Mouse (Mus musculus): Measurements from ENCODE around the gene Slc36a4. TPM values are rescaled to one million over a fixed set of nuclear protein-coding genes. Genes with fewer than 3 reads are reported as not detected.

The Slc36a4 gene
- total and polyA plus RNA-seq, 3 experiments: 6.6 to 9.2 (median 9.0) TPM

DNA sequence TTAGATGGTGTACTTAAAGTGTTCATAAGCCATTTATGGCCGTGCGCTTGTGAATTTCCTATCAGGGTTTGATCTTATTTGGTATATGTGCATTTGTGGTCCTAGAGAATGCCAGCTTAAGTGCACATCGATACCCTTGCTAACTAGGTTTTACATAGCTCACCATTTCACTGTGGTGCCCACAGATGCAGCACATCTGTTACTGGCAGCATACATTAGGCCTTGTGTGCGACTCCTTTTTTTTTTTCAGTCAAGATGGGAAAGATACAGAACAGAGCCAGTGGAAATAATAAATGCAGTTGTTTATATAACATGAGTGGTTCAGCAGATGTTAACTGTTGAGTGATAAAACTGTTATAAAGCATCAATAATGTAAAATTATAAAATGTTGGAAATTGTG is 31.9 kb downstream of the Slc36a4 start:
- DNase-seq (ENCODE audit: extremely low read depth): no peak
- Histone ChIP-seq H3K36me3 (replicated peaks in 1 of 2; ENCODE audit: control insufficient read depth in 1 of 2, insufficient read depth in 1 of 2, low read length in 1 of 2) (peaks cover 15 to 28% of the 10 kb centered on the region in 2 experiments), H3K79me2 (replicated peaks; ENCODE audit: control insufficient read depth, extremely low read depth, insufficient read depth, poor library complexity, severe bottlenecking) (no peaks in the 10 kb centered on the region), H3K27me3 (replicated peaks) (no peaks in the 10 kb centered on the region), H3K4me1 (ENCODE audit: control insufficient read depth in 1 of 2, insufficient read depth in 2 of 2) (peaks cover 12 to 36% of the 10 kb centered on the region in 2 experiments), H3K4me2 (ENCODE audit: insufficient read depth, low read depth, poor library complexity, severe bottlenecking) (no peak overlapping the region), H3K9ac (ENCODE audit: insufficient read depth, low read depth) (no peak overlapping the region), H3K9me3 (replicated peaks; ENCODE audit: low read length) (no peaks in the 10 kb centered on the region), H3K27ac (ENCODE audit: insufficient read depth, low read depth) (no peak overlapping the region), H3K4me3 (replicated peaks in 1 of 3; ENCODE audit: low read depth in 2 of 3, low read length in 2 of 3, poor library complexity in 1 of 3) (no peak overlapping the region)
- TF ChIP-seq USF2 (conservative IDR thresholded peaks at IDR 0.05; ENCODE audit: low read depth, low read length): no peak
- TF ChIP-seq RCOR1 (conservative IDR thresholded peaks at IDR 0.05; ENCODE audit: low read depth, low read length): no peak
- TF ChIP-seq E2F4 (IDR thresholded peaks at IDR 0.05; ENCODE audit: insufficient replicate concordance, low read depth, low read length): no peak
- TF ChIP-seq MXI1 (IDR thresholded peaks at IDR 0.05; ENCODE audit: low read depth, low read length): no peak
- TF ChIP-seq TCF12 (IDR thresholded peaks at IDR 0.05; ENCODE audit: low read depth, low read length): no peak
- no peak for TF ChIP-seq ELF1 (IDR thresholded peaks at IDR 0.05; ENCODE audit: low read depth, low read length)
- TF ChIP-seq ZMIZ1 (IDR thresholded peaks at IDR 0.05; ENCODE audit: low read depth, low read length): no peak
- TF ChIP-seq CHD1 (IDR thresholded peaks at IDR 0.05; ENCODE audit: low read depth, low read length): no peak
- TF ChIP-seq ZKSCAN1 (IDR thresholded peaks at IDR 0.05; ENCODE audit: borderline replicate concordance, low read depth, low read length): no peak
- no peak for TF ChIP-seq ZC3H11A (IDR thresholded peaks at IDR 0.05; ENCODE audit: low read depth, low read length)
- no peak for TF ChIP-seq CHD2 (IDR thresholded peaks at IDR 0.05; ENCODE audit: low read length)
- no peak for TF ChIP-seq SMC3 (IDR thresholded peaks at IDR 0.05; ENCODE audit: low read depth, low read length)
- no peak for TF ChIP-seq BHLHE40 (IDR thresholded peaks at IDR 0.05; ENCODE audit: low read depth, low read length)
- dilution Hi-C loops (cut with MboI; ENCODE audit: extremely low pct_ligation_motif_present, extremely low pct_unique_long_range_greater_than_20kb, low sequenced_read_pairs) (no loop called here), in situ Hi-C loops (cut with MboI; ENCODE audit: low pct_ligation_motif_present, low pct_unique_long_range_greater_than_20kb, low sequenced_read_pairs) (no loop called here)

DNA sequence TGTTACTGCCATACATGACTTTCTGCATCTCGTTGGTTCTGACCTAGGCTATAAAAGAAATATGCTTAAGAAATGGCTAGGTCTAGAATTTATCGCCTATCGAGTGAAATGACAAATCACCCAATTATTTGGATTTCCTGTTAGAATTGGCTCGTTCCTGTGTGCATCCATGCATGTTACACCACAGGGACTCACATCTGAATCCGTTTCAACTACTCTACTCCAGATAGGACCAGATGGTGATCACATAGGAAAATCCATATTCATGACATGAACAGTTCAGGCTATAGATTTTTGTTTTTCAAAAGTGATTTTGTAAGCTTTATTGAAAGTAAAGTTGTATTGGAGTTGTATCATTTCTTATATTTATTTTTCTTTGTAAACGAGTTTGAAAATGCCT is 32.4 kb downstream of the Slc36a4 start:
- no peak for DNase-seq (ENCODE audit: extremely low read depth)
- H3K9ac ChIP-seq (ENCODE audit: insufficient read depth, low read depth): no peak overlapping the region
- H3K36me3 ChIP-seq (replicated peaks in 1 of 2; ENCODE audit: control insufficient read depth in 1 of 2, insufficient read depth in 1 of 2, low read length in 1 of 2): peaks cover 15 to 24% of the 10 kb centered on the region in 2 experiments
- no peak overlapping the region for H3K4me3 ChIP-seq (replicated peaks in 1 of 3; ENCODE audit: low read depth in 2 of 3, low read length in 2 of 3, poor library complexity in 1 of 3)
- no peak overlapping the region for H3K27ac ChIP-seq (ENCODE audit: insufficient read depth, low read depth)
- no peaks in the 10 kb centered on the region for H3K79me2 ChIP-seq (replicated peaks; ENCODE audit: control insufficient read depth, extremely low read depth, insufficient read depth, poor library complexity, severe bottlenecking)
- no peak for TF ChIP-seq EP300 (IDR thresholded peaks at IDR 0.05; ENCODE audit: low read length)
- no peak for TF ChIP-seq PAX5 (IDR thresholded peaks at IDR 0.05; ENCODE audit: low read length)
- peaks cover 14 to 40% of the 10 kb centered on the region in 2 experiments for H3K4me1 ChIP-seq (ENCODE audit: control insufficient read depth in 1 of 2, insufficient read depth in 2 of 2)
- no peaks in the 10 kb centered on the region for H3K9me3 ChIP-seq (replicated peaks; ENCODE audit: low read length)
- dilution Hi-C loops (cut with MboI; ENCODE audit: extremely low pct_ligation_motif_present, extremely low pct_unique_long_range_greater_than_20kb, low sequenced_read_pairs) (no loop called here), in situ Hi-C loops (cut with MboI; ENCODE audit: low pct_ligation_motif_present, low pct_unique_long_range_greater_than_20kb, low sequenced_read_pairs) (no loop called here)
- no peaks in the 10 kb centered on the region for H3K27me3 ChIP-seq (replicated peaks)
- no peak overlapping the region for H3K4me2 ChIP-seq (ENCODE audit: insufficient read depth, low read depth, poor library complexity, severe bottlenecking)

Measured in CH12.LX (cell line).